Mouse (Mus musculus) intestine, embryonic 16.5 days (tissue): ENCODE results near the gene Mad1l1. TPM values are rescaled to one million over a fixed set of nuclear protein-coding genes. Genes with fewer than 3 reads are reported as not detected.

Experiments used
- ATAC-seq: fragments of 200-750 bp; cut with Nextera tagmentation; 2 replicates; pipeline ENCODE4 v1.8.0; 2017; ENCODE audit warnings: moderate TSS enrichment, moderate library complexity
- H3K27ac ChIP-seq: fragments of 300-500 bp; sonication (generic); 2 replicates; pipeline ENCODE4 v1.5.1; 2014; ENCODE audit warnings: mild to moderate bottlenecking, low read length
- H3K27me3 ChIP-seq: fragments of 300-500 bp; sonication (generic); replicated peaks from 2 replicates; pipeline ENCODE4 v1.6.1; 2014; ENCODE audit warnings: low read length, control low read depth, mixed read lengths; ENCODE audit not compliant: control insufficient read depth, insufficient read depth
- H3K36me3 ChIP-seq: fragments of 300-500 bp; sonication (generic); 2 replicates; pipeline ENCODE4 v1.6.1; 2014; ENCODE audit warnings: low read length, control low read depth; ENCODE audit not compliant: control insufficient read depth, insufficient read depth
- H3K4me1 ChIP-seq: fragments of 300-500 bp; sonication (generic); 2 replicates; pipeline ENCODE4 v1.6.1; 2014; ENCODE audit warnings: low read length, control low read depth, mixed read lengths; ENCODE audit not compliant: control insufficient read depth, insufficient read depth
- H3K4me2 ChIP-seq: fragments of 300-500 bp; sonication (generic); 2 replicates; pipeline ENCODE4 v1.6.1; 2014; ENCODE audit warnings: low read depth, low read length, control low read depth
- H3K4me3 ChIP-seq: fragments of 300-500 bp; sonication (generic); 2 replicates; pipeline ENCODE4 v1.5.1; 2014; ENCODE audit warnings: mild to moderate bottlenecking, low read length
- H3K9ac ChIP-seq: fragments of 300-500 bp; sonication (generic); 2 replicates; pipeline ENCODE4 v1.6.1; 2014; ENCODE audit warnings: low read depth, low read length
- H3K9me3 ChIP-seq: fragments of 300-500 bp; sonication (generic); 2 replicates; pipeline ENCODE4 v1.6.1; 2016; ENCODE audit warnings: low read length, control low read depth; ENCODE audit not compliant: control insufficient read depth
- WGBS: fragments of 180-500 bp; shearing (Covaris S2); extraction: QIAGEN DNeasy Blood & Tissue Kit; methylation state at CpG from one replicate; pipeline ENCODE4 v1.1.7; 2014; 5-methylcytosine and 5-hydroxymethylcytosine counted together
- polyA plus RNA-seq: library from polyadenylated mRNA; unstranded; fragments of >200 nt; fragmentation: Nextera tagmentation; extraction: Ambion mirVana; gene quantifications from 2 replicates; pipeline ENCODE4 v1.2.1, GENCODE M21; 2015

The Mad1l1 gene
- polyA plus RNA-seq, 1 experiment from 2014 or later, result 34.1 TPM

- H3K4me1 ChIP-seq, result no peaks in the 10 kb centered on the region
- H3K4me2 ChIP-seq, result no peak overlapping the region
- no peaks in the 10 kb centered on the region for H3K9me3 ChIP-seq
- no peak for ATAC-seq
- no peaks in the 10 kb centered on the region for H3K36me3 ChIP-seq
- no peak overlapping the region for H3K4me3 ChIP-seq
- H3K27ac ChIP-seq, result no peak overlapping the region
- 69% methylated on average over 9 of the region's 9 CpGs for WGBS
- H3K27me3 ChIP-seq, result no peaks in the 10 kb centered on the region
- no peak overlapping the region for H3K9ac ChIP-seq
These were observed 192.9 kb downstream of the Mad1l1 start for GRCm38 (mm10) chr5:140128414-140128981.

GRCm38 (mm10) chr5:140127981-140128380 lies 193.4 kb downstream of the Mad1l1 start:
- no peak overlapping the region for H3K27ac ChIP-seq
- ATAC-seq, result no peak
- no peaks in the 10 kb centered on the region for H3K4me1 ChIP-seq
- H3K9ac ChIP-seq, result no peak overlapping the region
- H3K27me3 ChIP-seq, result no peaks in the 10 kb centered on the region
- H3K4me2 ChIP-seq, result no peak overlapping the region
- 87% methylated on average over 7 of the region's 7 CpGs for WGBS
- H3K9me3 ChIP-seq, result no peaks in the 10 kb centered on the region
- no peak overlapping the region for H3K4me3 ChIP-seq
- no peaks in the 10 kb centered on the region for H3K36me3 ChIP-seq

- Histone ChIP-seq H3K9ac (no peak overlapping the region), H3K9me3 (no peaks in the 10 kb centered on the region), H3K27ac (no peak overlapping the region), H3K27me3 (no peaks in the 10 kb centered on the region), H3K36me3 (no peaks in the 10 kb centered on the region), H3K4me2 (no peak overlapping the region), H3K4me1 (0 out of 2 replicates have a peak, but pooled peaks cover 7% of the 10 kb centered on the region), H3K4me3 (no peak overlapping the region)
- no peak for ATAC-seq
- 79% methylated on average over 1 of the region's 1 CpGs for WGBS
These were observed 196.7 kb downstream of the Mad1l1 start for GRCm38 (mm10) chr5:140124626-140125025.

GRCm38 (mm10) chr5:140123640-140124366 lies 197.5 kb downstream of the Mad1l1 start:
- H3K27me3 ChIP-seq, result no peaks in the 10 kb centered on the region
- 0 out of 2 replicates have a peak, but pooled peaks have one; percentile 21 for ATAC-seq
- H3K4me2 ChIP-seq, result no peak overlapping the region
- H3K27ac ChIP-seq, result no peak overlapping the region
- H3K36me3 ChIP-seq, result no peaks in the 10 kb centered on the region
- no peak overlapping the region for H3K4me3 ChIP-seq
- 57% methylated on average over 4 of the region's 4 CpGs for WGBS
- H3K4me1 ChIP-seq, result 0 out of 2 replicates have a peak, but pooled peaks cover 7% of the 10 kb centered on the region
- H3K9ac ChIP-seq, result no peak overlapping the region
- H3K9me3 ChIP-seq, result no peaks in the 10 kb centered on the region

- no peaks in the 10 kb centered on the region for H3K36me3 ChIP-seq
- no peak overlapping the region for H3K4me3 ChIP-seq
- no peak overlapping the region for H3K4me2 ChIP-seq
- H3K27me3 ChIP-seq, result no peaks in the 10 kb centered on the region
- no peaks in the 10 kb centered on the region for H3K9me3 ChIP-seq
- ATAC-seq, result 0 out of 2 replicates have a peak, but pooled peaks have one; percentile 33
- 35% methylated on average over 5 of the region's 5 CpGs for WGBS
- H3K27ac ChIP-seq, result no peak overlapping the region
- H3K4me1 ChIP-seq, result 0 out of 2 replicates have a peak, but pooled peaks cover 7% of the 10 kb centered on the region
- H3K9ac ChIP-seq, result no peak overlapping the region
These were observed 198.2 kb downstream of the Mad1l1 start for GRCm38 (mm10) chr5:140123194-140123593.

GRCm38 (mm10) chr5:140121966-140122365 lies 199.4 kb downstream of the Mad1l1 start:
- WGBS, result 79% methylated on average over 3 of the region's 3 CpGs

GRCm38 (mm10) chr5:140118921-140119320 lies 202.4 kb downstream of the Mad1l1 start:
- Histone ChIP-seq H3K36me3 (peaks cover 3% of the 10 kb centered on the region; the same call in 1 of the 2 replicates), H3K27me3 (no peaks in the 10 kb centered on the region)

More at GRCm38 (mm10) chr5:140121966-140122365, 199.4 kb downstream of the Mad1l1 start:
- Histone ChIP-seq H3K9ac (no peak overlapping the region), H3K4me2 (no peak overlapping the region), H3K27ac (no peak overlapping the region), H3K4me3 (no peak overlapping the region), H3K4me1 (0 out of 2 replicates have a peak, but pooled peaks cover 7% of the 10 kb centered on the region), H3K9me3 (no peaks in the 10 kb centered on the region), H3K36me3 (no peaks in the 10 kb centered on the region), H3K27me3 (no peaks in the 10 kb centered on the region)
- no peak for ATAC-seq

GRCm38 (mm10) chr5:140117968-140118367 lies 203.4 kb downstream of the Mad1l1 start:
- Histone ChIP-seq H3K9me3 (no peaks in the 10 kb centered on the region), H3K36me3 (peaks cover 3% of the 10 kb centered on the region; the same call in 1 of the 2 replicates), H3K27ac (no peak overlapping the region), H3K9ac (no peak overlapping the region), H3K4me1 (peaks cover 9% of the 10 kb centered on the region; the same call in 1 of the 2 replicates), H3K4me3 (no peak overlapping the region), H3K27me3 (no peaks in the 10 kb centered on the region), H3K4me2 (no peak overlapping the region)
- no peak for ATAC-seq

More at GRCm38 (mm10) chr5:140118921-140119320, 202.4 kb downstream of the Mad1l1 start:
- H3K27ac ChIP-seq, result no peak overlapping the region
- H3K9me3 ChIP-seq, result no peaks in the 10 kb centered on the region
- no peak overlapping the region for H3K9ac ChIP-seq
- H3K4me1 ChIP-seq, result peaks cover 9% of the 10 kb centered on the region; the same call in 1 of the 2 replicates
- 88% methylated on average over 3 of the region's 3 CpGs for WGBS
- no peak overlapping the region for H3K4me3 ChIP-seq
- ATAC-seq, result no peak
- no peak overlapping the region for H3K4me2 ChIP-seq

- Histone ChIP-seq H3K4me3 (no peak overlapping the region), H3K36me3 (peaks cover 3% of the 10 kb centered on the region; the same call in 1 of the 2 replicates), H3K9ac (no peak overlapping the region), H3K27ac (no peak overlapping the region; the same call in 1 of the 2 replicates), H3K27me3 (no peaks in the 10 kb centered on the region), H3K4me1 (peaks cover 3% of the 10 kb centered on the region; the same call in 1 of the 2 replicates), H3K4me2 (no peak overlapping the region), H3K9me3 (no peaks in the 10 kb centered on the region)
- 28% methylated on average over 8 of the region's 8 CpGs for WGBS
- ATAC-seq, result peak; percentile 73
These were observed 205.7 kb downstream of the Mad1l1 start for GRCm38 (mm10) chr5:140115434-140116271.
